Mouse (Mus musculus) brown adipose tissue, adult 24 weeks (tissue): Measurements from ENCODE around the gene Ust. TPM values are rescaled to one million over a fixed set of nuclear protein-coding genes. Genes with fewer than 3 reads are reported as not detected.

ENCODE experiments used
- H3K27ac ChIP-seq: fragments of 200-500 bp; replicated peaks from 2 replicates; pipeline ENCODE4 v1.5.1; 2012; ENCODE audit warnings: low read depth, mild to moderate bottlenecking, low read length
- H3K4me1 ChIP-seq: fragments of 200-500 bp; 2 replicates; pipeline ENCODE4 v1.6.1; 2012; ENCODE audit warnings: low read length, mixed read lengths; ENCODE audit not compliant: control insufficient read depth, insufficient read depth, insufficient read length
- H3K4me3 ChIP-seq: fragments of 200-500 bp; 2 replicates; pipeline ENCODE4 v1.5.1; 2012; ENCODE audit warnings: low read depth, mild to moderate bottlenecking, low read length, moderate library complexity; ENCODE audit not compliant: insufficient read depth
- polyA plus RNA-seq: library from polyadenylated mRNA; stranded (reverse); fragments of >200 nt; gene quantifications from 2 replicates; pipeline ENCODE4 v1.2.4, GENCODE M21; 2012; ENCODE audit not compliant: missing spikeins, insufficient read depth, insufficient read length

The Ust gene
- polyA plus RNA-seq, 1 experiment: 6.3 TPM

- Histone ChIP-seq H3K4me3 (no peak overlapping the region), H3K27ac (no peak overlapping the region)
Observed at GRCm38 (mm10) chr10:8183171-8183570, 335.5 kb downstream of the Ust start.

GRCm38 (mm10) chr10:8181596-8182185 lies 336.9 kb downstream of the Ust start:
- H3K4me3 ChIP-seq: no peak overlapping the region
- no peak overlapping the region for H3K27ac ChIP-seq
- H3K4me1 ChIP-seq: peaks cover under 1% of the 10 kb centered on the region; the same call in 1 of the 2 replicates

More at GRCm38 (mm10) chr10:8183171-8183570, 335.5 kb downstream of the Ust start:
- H3K4me1 ChIP-seq: peaks cover 2% of the 10 kb centered on the region; the same call in 1 of the 2 replicates

GRCm38 (mm10) chr10:8177618-8178017 lies 341.0 kb downstream of the Ust start:
- no peak overlapping the region for H3K4me3 ChIP-seq
- H3K4me1 ChIP-seq: peaks cover 6% of the 10 kb centered on the region; the same call in 1 of the 2 replicates
- no peak overlapping the region for H3K27ac ChIP-seq

- Histone ChIP-seq H3K4me3 (no peak overlapping the region), H3K27ac (0 out of 2 replicates have a peak overlapping the region, but pooled peaks have one; percentile 23), H3K4me1 (peaks cover 6% of the 10 kb centered on the region; the same call in 1 of the 2 replicates)
Observed at GRCm38 (mm10) chr10:8176351-8177053, 342.1 kb downstream of the Ust start.

- H3K27ac ChIP-seq: no peak overlapping the region
- H3K4me1 ChIP-seq: peaks cover 6% of the 10 kb centered on the region; the same call in 1 of the 2 replicates
- H3K4me3 ChIP-seq: no peak overlapping the region
Observed at GRCm38 (mm10) chr10:8176008-8176350, 342.6 kb downstream of the Ust start.

- Histone ChIP-seq H3K27ac (no peak overlapping the region), H3K4me1 (peaks cover 6% of the 10 kb centered on the region; the same call in 1 of the 2 replicates), H3K4me3 (no peak overlapping the region)
Observed at GRCm38 (mm10) chr10:8174697-8175096, 343.9 kb downstream of the Ust start.

GRCm38 (mm10) chr10:8174230-8174629 lies 344.4 kb downstream of the Ust start:
- no peak overlapping the region for H3K27ac ChIP-seq
- no peak overlapping the region for H3K4me3 ChIP-seq
- peaks cover 6% of the 10 kb centered on the region; the same call in 1 of the 2 replicates for H3K4me1 ChIP-seq

GRCm38 (mm10) chr10:8173032-8173431 lies 345.6 kb downstream of the Ust start:
- Histone ChIP-seq H3K27ac (no peak overlapping the region), H3K4me1 (peaks cover 6% of the 10 kb centered on the region; the same call in 1 of the 2 replicates), H3K4me3 (no peak overlapping the region)

- Histone ChIP-seq H3K4me3 (no peak overlapping the region), H3K27ac (no peak overlapping the region), H3K4me1 (peaks cover 4% of the 10 kb centered on the region; the same call in 1 of the 2 replicates)
Observed at GRCm38 (mm10) chr10:8171556-8171955, 347.1 kb downstream of the Ust start.
